16 mouse cellular contexts compared by ENCODE assay signal in the genomic region with DNA sequence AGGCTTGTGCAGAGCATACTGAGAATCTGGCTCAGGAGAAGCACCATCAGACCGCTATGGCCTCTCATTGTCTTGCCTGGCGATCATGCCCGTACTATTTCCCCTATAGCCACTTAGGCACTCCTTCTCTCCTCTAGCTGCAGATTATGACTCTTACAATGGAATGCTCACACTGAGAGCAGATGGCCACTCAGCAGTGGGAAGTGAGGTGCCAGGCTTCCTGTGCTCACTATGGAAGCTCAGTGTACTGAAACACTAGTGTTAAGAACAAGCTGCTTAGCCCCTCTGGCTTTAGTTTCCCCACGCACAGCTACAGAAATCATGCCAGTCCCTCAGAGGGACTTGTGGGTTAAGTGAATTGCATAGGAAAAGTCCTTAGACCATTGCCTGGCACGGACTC. TPM values are rescaled to one million over a fixed set of nuclear protein-coding genes. Genes with fewer than 3 reads are reported as not detected.
DNase-seq lines count a peak whose midpoint lies in the region; ATAC-seq and TF ChIP-seq lines count a peak whose summit lies in the region.
"Had no signal": no experiment of that assay in that cellular context is flagged by ENCODE, and none has a peak within 500 bp of the region (broad histone marks: within the 10 kb centered on the region; RNA-seq: fewer than 3 reads in every experiment).

No protein-coding gene starts in this region.

- H3K36me3 ChIP-seq in hindbrain, postnatal 0 days (ENCODE audit: insufficient read depth, low read length): no peaks in the 10 kb centered on the region
- H3K36me3 ChIP-seq in hindbrain, embryonic 16.5 days (ENCODE audit: control insufficient read depth, insufficient read depth, low read length): no peaks in the 10 kb centered on the region
- H3K36me3 ChIP-seq in thymus, adult 2 months (ENCODE audit: control insufficient read depth, insufficient read depth, low read length): no peaks in the 10 kb centered on the region
- H3K36me3 ChIP-seq: embryonic facial prominence, embryonic 12.5 days; limb, embryonic 13.5 days; lung, embryonic 15.5 days; midbrain, embryonic 10.5 days had no signal

- H3K4me1 ChIP-seq in hindbrain, postnatal 0 days (ENCODE audit: insufficient read depth, low read length): no peaks in the 10 kb centered on the region; the same call in 1 of the 2 replicates
- H3K4me1 ChIP-seq in hindbrain, embryonic 16.5 days (ENCODE audit: control insufficient read depth, insufficient read depth, low read depth, low read length): peaks cover 9% of the 10 kb centered on the region
- peaks cover 34% of the 10 kb centered on the region for H3K4me1 ChIP-seq in thymus, adult 2 months (replicated peaks; ENCODE audit: control insufficient read depth, insufficient read depth, low read length)

- WGBS in hindbrain, postnatal 0 days: 46% methylated on average over 5 of the region's 5 CpGs
- 71% methylated on average over 5 of the region's 5 CpGs for whole genome bisulfite sequencing in hindbrain, embryonic 16.5 days
- 98% methylated on average over 5 of the region's 5 CpGs for WGBS in thymus, adult 2 months

- no peak overlapping the region for H3K4me2 ChIP-seq in hindbrain, postnatal 0 days (ENCODE audit: low read depth, low read length)
- H3K4me2 ChIP-seq in hindbrain, embryonic 16.5 days (ENCODE audit: low read length): no peak overlapping the region
- H3K4me2 ChIP-seq: embryonic facial prominence, embryonic 12.5 days; forebrain, embryonic 13.5 days; limb, embryonic 13.5 days; lung, embryonic 15.5 days had no signal

- H3K9ac ChIP-seq in hindbrain, postnatal 0 days (replicated peaks; ENCODE audit: low read length): no peak overlapping the region
- no peak overlapping the region for H3K9ac ChIP-seq in hindbrain, embryonic 16.5 days (ENCODE audit: low read depth, low read length)
- H3K9ac ChIP-seq: embryonic facial prominence, embryonic 12.5 days; forebrain, embryonic 13.5 days; limb, embryonic 13.5 days; lung, embryonic 15.5 days had no signal

- H3K4me3 ChIP-seq in hindbrain, postnatal 0 days (ENCODE audit: low read length): no peak overlapping the region
- H3K4me3 ChIP-seq in hindbrain, embryonic 16.5 days (ENCODE audit: low read length): no peak overlapping the region
- H3K4me3 ChIP-seq in thymus, adult 2 months (ENCODE audit: control insufficient read depth, insufficient read depth, low read length): no peak overlapping the region
- H3K4me3 ChIP-seq: embryonic facial prominence, embryonic 12.5 days; forebrain, embryonic 13.5 days; limb, embryonic 13.5 days; lung, embryonic 15.5 days; midbrain, embryonic 10.5 days had no signal

- no peak for ATAC-seq in hindbrain, postnatal 0 days
- no peak for ATAC-seq in hindbrain, embryonic 16.5 days
- ATAC-seq: forebrain, embryonic 13.5 days had no signal

- peak; percentile 58 for DNase-seq in hindbrain, postnatal 0 days (ENCODE audit: low spot score)
- DNase-seq in 3T3-L1 (ENCODE audit: low read depth, low spot score): peak; percentile 34
- peak; percentile 59 for DNase-seq in brain, embryonic 14.5 days (ENCODE audit: low read depth)
- peak; percentile 93 to 94 for DNase-seq in cerebellum, postnatal 25 days
- no peak for DNase-seq in thymus, adult 2 months
- DNase-seq in neural tube, embryonic 10.5 days (ENCODE audit: extremely low spot score, low spot score): no peak
- no peak for DNase-seq in kidney, adult 8-10 months
- DNase-seq: heart, postnatal 14 days; kidney, postnatal 36 days; spleen, adult 18-20 months had no signal

- peak overlapping the region; percentile 65 for H3K27ac ChIP-seq in hindbrain, postnatal 0 days
- no peak overlapping the region for H3K27ac ChIP-seq in hindbrain, embryonic 16.5 days (ENCODE audit: low read depth, low read length)
- no peak overlapping the region; the same call in 1 of the 2 replicates for H3K27ac ChIP-seq in thymus, adult 2 months (ENCODE audit: control insufficient read depth, insufficient read depth, low read length)
- H3K27ac ChIP-seq: embryonic facial prominence, embryonic 12.5 days; forebrain, embryonic 13.5 days; limb, embryonic 13.5 days; lung, embryonic 15.5 days; midbrain, embryonic 10.5 days had no signal

- H3K9me3 ChIP-seq in hindbrain, postnatal 0 days (ENCODE audit: low read length): no peaks in the 10 kb centered on the region
- H3K9me3 ChIP-seq in hindbrain, embryonic 16.5 days (ENCODE audit: control insufficient read depth, low read length): no peaks in the 10 kb centered on the region; the same call in 1 of the 2 replicates
- H3K9me3 ChIP-seq: embryonic facial prominence, embryonic 12.5 days; forebrain, embryonic 13.5 days; limb, embryonic 13.5 days; lung, embryonic 15.5 days; midbrain, embryonic 10.5 days had no signal

- TF ChIP-seq CTCF in hindbrain, postnatal 0 days (IDR thresholded peaks at IDR 0.05; ENCODE audit: low read depth): no peak
- no peak for TF ChIP-seq CTCF in brain, embryonic 14.5 days (IDR thresholded peaks at IDR 0.05; ENCODE audit: borderline replicate concordance, extremely low read depth, insufficient read depth, insufficient read length)
- no peak for TF ChIP-seq CTCF in thymus, adult 2 months (IDR thresholded peaks at IDR 0.05; ENCODE audit: borderline replicate concordance, control insufficient read depth, extremely low read depth, insufficient read depth, low read length, poor library complexity)

- H3K27me3 ChIP-seq in hindbrain, postnatal 0 days (ENCODE audit: insufficient read depth, low read length): no peaks in the 10 kb centered on the region
- H3K27me3 ChIP-seq in hindbrain, embryonic 16.5 days (replicated peaks; ENCODE audit: control insufficient read depth, insufficient read depth, low read length): no peaks in the 10 kb centered on the region
- no peaks in the 10 kb centered on the region for H3K27me3 ChIP-seq in thymus, adult 2 months (ENCODE audit: control insufficient read depth, insufficient read depth, low read length)
- H3K27me3 ChIP-seq: embryonic facial prominence, embryonic 12.5 days; forebrain, embryonic 13.5 days; limb, embryonic 13.5 days; lung, embryonic 15.5 days had no signal

- no peak for TF ChIP-seq POLR2A in brain, embryonic 14.5 days (IDR thresholded peaks at IDR 0.05; ENCODE audit: borderline replicate concordance, extremely low read depth, insufficient read depth, insufficient read length, poor library complexity, severe bottlenecking)
- no peak for TF ChIP-seq POLR2A in thymus, adult 2 months (IDR thresholded peaks at IDR 0.05; ENCODE audit: control insufficient read depth, extremely low read depth, insufficient read depth, low read length, poor library complexity)

RNA-seq across cellular contexts. Expression of a gene that starts 2.7 kb away (rescaled TPM):
- 11.4 and 13.1 TPM in 2 replicates for total RNA-seq in hindbrain, postnatal 0 days (2014; rRNA removed)
- 8.4 and 8.8 TPM in 2 replicates for polyA plus RNA-seq in hindbrain, postnatal 0 days (2015; fragmentation: Nextera tagmentation; extraction: Ambion mirVana)
- 10.9 and 12.6 TPM in 2 replicates for polyA plus RNA-seq in hindbrain, embryonic 16.5 days (2015; fragmentation: Nextera tagmentation; extraction: Ambion mirVana)
- polyA plus RNA-seq in brain, embryonic 14.5 days (2012; rRNA removed): 3.6 and 5.4 TPM in 2 replicates
- polyA plus RNA-seq in thymus, adult 2 months (2012; rRNA removed): 14.1 and 15.0 TPM in 2 replicates

Comparison
In these comparisons a context has a peak if more than half of its experiments do, and no peak if none do; other contexts are left out.
1. DNase-seq: peak in hindbrain, postnatal 0 days (single experiment), 3T3-L1 (single experiment), brain, embryonic 14.5 days (single experiment) and cerebellum, postnatal 25 days (2 of 2); none in thymus, adult 2 months (single experiment), neural tube, embryonic 10.5 days (single experiment) and kidney, adult 8-10 months (0 of 2).